Mouse (Mus musculus): Measurements from ENCODE around the gene Gm10722.
"Not testable (repeated sequence)": the region's sequence is repeated elsewhere in the genome, so short reads cannot be mapped to it uniquely, and the experiment has no call there.

DNA sequence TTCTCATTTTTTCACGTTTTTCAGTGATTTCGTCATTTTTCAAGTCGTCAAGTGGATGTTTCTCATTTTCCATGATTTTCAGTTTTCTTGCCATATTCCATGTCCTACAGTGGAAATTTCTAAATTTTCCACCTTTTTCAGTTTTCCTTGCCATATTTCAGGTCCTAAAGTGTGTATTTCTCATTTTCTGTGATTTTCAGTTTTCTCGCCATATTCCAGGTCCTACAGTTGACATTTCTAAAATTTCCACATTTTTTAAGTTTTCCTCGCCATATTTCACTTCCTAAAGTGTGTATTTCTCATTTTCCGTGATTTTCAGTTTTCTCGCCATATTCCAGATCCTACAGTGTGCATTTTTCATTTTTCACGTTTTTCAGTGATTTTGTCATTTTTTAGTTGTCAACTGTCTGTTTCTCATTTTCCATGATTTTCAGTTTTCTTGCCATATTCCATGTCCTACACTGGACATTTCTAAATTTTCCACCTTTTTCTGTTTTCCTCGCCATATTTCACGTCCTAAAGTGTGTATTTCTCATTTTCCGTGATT is 12.1 kb downstream of the Gm10722 start, which contains the start of gene Gm10721:
- not testable (repeated sequence) for TF ChIP-seq EP300, CTCF (IDR thresholded peaks at IDR 0.05; ENCODE audit: low read depth)

All from heart, postnatal 0 days (tissue).